9 mouse cellular contexts compared by ENCODE assay signal in genomic region chr6:144154892-144155424, GRCm38 (mm10).
DNase-seq lines count a peak whose midpoint lies in the region; ATAC-seq and TF ChIP-seq lines count a peak whose summit lies in the region.
"Had no signal": no experiment of that assay in that cellular context is flagged by ENCODE, and none has a peak within 500 bp of the region (broad histone marks: within the 10 kb centered on the region; RNA-seq: fewer than 3 reads in every experiment).

No protein-coding gene starts in this region.

- H3K27ac ChIP-seq in embryonic facial prominence, embryonic 11.5 days (replicated peaks; ENCODE audit: low read depth, low read length) = no peak overlapping the region
- peak overlapping the region; percentile 6; the same call in 1 of the 2 replicates for H3K27ac ChIP-seq in midbrain, postnatal 0 days (ENCODE audit: low read depth, low read length)
- H3K27ac ChIP-seq: embryonic facial prominence, embryonic 13.5 days had no signal

- H3K9me3 ChIP-seq in embryonic facial prominence, embryonic 11.5 days (replicated peaks; ENCODE audit: control insufficient read depth, low read length) = no peaks in the 10 kb centered on the region
- no peaks in the 10 kb centered on the region for H3K9me3 ChIP-seq in midbrain, postnatal 0 days (ENCODE audit: low read length)
- H3K9me3 ChIP-seq: embryonic facial prominence, embryonic 13.5 days had no signal

- H3K4me2 ChIP-seq in embryonic facial prominence, embryonic 11.5 days (ENCODE audit: low read depth, low read length) = no peak overlapping the region
- H3K4me2 ChIP-seq in midbrain, postnatal 0 days (ENCODE audit: low read depth, low read length, poor library complexity, severe bottlenecking) = no peak overlapping the region; the same call in 1 of the 2 replicates
- H3K4me2 ChIP-seq: embryonic facial prominence, embryonic 13.5 days had no signal

- no peak overlapping the region for H3K4me3 ChIP-seq in embryonic facial prominence, embryonic 11.5 days (ENCODE audit: low read depth, low read length)
- no peak overlapping the region for H3K4me3 ChIP-seq in midbrain, postnatal 0 days (ENCODE audit: low read depth, low read length)
- no peak overlapping the region for H3K4me3 ChIP-seq in lung, adult 2 months (replicated peaks; ENCODE audit: extremely low read depth, low read depth, low read length)
- H3K4me3 ChIP-seq: embryonic facial prominence, embryonic 13.5 days had no signal

- TF ChIP-seq POLR2A in lung, adult 2 months (IDR thresholded peaks at IDR 0.05; ENCODE audit: borderline replicate concordance, extremely low read depth, low read depth, low read length) = no peak

- H3K27me3 ChIP-seq in embryonic facial prominence, embryonic 11.5 days (ENCODE audit: control insufficient read depth, insufficient read depth, low read length) = no peaks in the 10 kb centered on the region
- H3K27me3 ChIP-seq in midbrain, postnatal 0 days (ENCODE audit: insufficient read depth, low read length) = no peaks in the 10 kb centered on the region
- H3K27me3 ChIP-seq: embryonic facial prominence, embryonic 13.5 days had no signal

- no peaks in the 10 kb centered on the region; the same call in 1 of the 2 replicates for H3K4me1 ChIP-seq in embryonic facial prominence, embryonic 11.5 days (ENCODE audit: control insufficient read depth, insufficient read depth, low read length)
- no peaks in the 10 kb centered on the region for H3K4me1 ChIP-seq in midbrain, postnatal 0 days (ENCODE audit: insufficient read depth, low read length)
- H3K4me1 ChIP-seq in lung, adult 2 months (ENCODE audit: control insufficient read depth, insufficient read depth, low read length) = no peaks in the 10 kb centered on the region

- DNase-seq in cerebellum, adult 11-12 months = peak; percentile 16
- peak; percentile 22 for DNase-seq in embryonic facial prominence, embryonic 11.5 days (ENCODE audit: low spot score)
- DNase-seq in layer of hippocampus, adult 8-10 months (ENCODE audit: low spot score in 2 of 2) = peak; percentile 65 to 66
- DNase-seq in midbrain, postnatal 0 days (ENCODE audit: low spot score) = peak; percentile 61
- no peak for DNase-seq in kidney, postnatal 25 days
- no peak for DNase-seq in kidney, postnatal 14 days
- no peak for DNase-seq in kidney, postnatal 36 days
- DNase-seq in lung, adult 2 months = no peak

- 49% methylated on average over 9 of the region's 9 CpGs for WGBS in embryonic facial prominence, embryonic 11.5 days
- 16% methylated on average over 9 of the region's 9 CpGs for WGBS in midbrain, postnatal 0 days
- 67% methylated on average over 9 of the region's 9 CpGs for WGBS in lung, adult 2 months

- no peak overlapping the region for H3K9ac ChIP-seq in embryonic facial prominence, embryonic 11.5 days (replicated peaks; ENCODE audit: low read length)
- H3K9ac ChIP-seq in midbrain, postnatal 0 days (replicated peaks; ENCODE audit: low read length, poor library complexity, severe bottlenecking) = no peak overlapping the region
- H3K9ac ChIP-seq: embryonic facial prominence, embryonic 13.5 days had no signal

- H3K36me3 ChIP-seq in embryonic facial prominence, embryonic 11.5 days (replicated peaks; ENCODE audit: control insufficient read depth, insufficient read depth, low read depth, low read length) = no peaks in the 10 kb centered on the region
- H3K36me3 ChIP-seq in midbrain, postnatal 0 days (ENCODE audit: insufficient read depth, low read length) = no peaks in the 10 kb centered on the region
- H3K36me3 ChIP-seq: embryonic facial prominence, embryonic 13.5 days had no signal

- no peak for TF ChIP-seq CTCF in midbrain, postnatal 0 days (IDR thresholded peaks at IDR 0.05)
- no peak for TF ChIP-seq CTCF in lung, adult 2 months (IDR thresholded peaks at IDR 0.05; ENCODE audit: insufficient read depth, low read length)

- no peak for ATAC-seq in embryonic facial prominence, embryonic 11.5 days (replicated peaks; ENCODE audit: insufficient number of reproducible peaks, low FRiP score, low TSS enrichment, low read depth)
- peak; percentile 73; the same call in 1 of the 2 replicates for ATAC-seq in midbrain, postnatal 0 days (ENCODE audit: low FRiP score)

Comparison
In these comparisons a context has a peak if more than half of its experiments do, and no peak if none do; other contexts are left out.
1. DNase-seq: peak in cerebellum, adult 11-12 months (single experiment), embryonic facial prominence, embryonic 11.5 days (single experiment), layer of hippocampus, adult 8-10 months (2 of 2) and midbrain, postnatal 0 days (single experiment); none in kidney, postnatal 25 days (0 of 2), kidney, postnatal 14 days (single experiment), kidney, postnatal 36 days (0 of 2) and lung, adult 2 months (single experiment).